Mouse (Mus musculus) left cerebral cortex, postnatal 25 days (tissue): ENCODE measurements around the gene Rnf224. TPM values are rescaled to one million over a fixed set of nuclear protein-coding genes. Genes with fewer than 3 reads are reported as not detected.
"Not testable (repeated sequence)": the region's sequence is repeated elsewhere in the genome, so short reads cannot be mapped to it uniquely, and the experiment has no call there.

Experiments
- DNase-seq, 2 experiments: peaks; one replicate each; pipeline ENCODE4 v3.0.0; 2022; ENCODE audit warnings: low spot score in 2 of 2, mixed read lengths in 1 of 2
- intact Hi-C: fragments of 180-260 bp; cut with DNase I; formaldehyde crosslinking; loops from one replicate; pipeline ENCODE4 v1.15.1; 2025
- total RNA-seq, 2 experiments: library from RNA; stranded (reverse); gene quantifications; 2 replicates each; pipeline ENCODE4 v1.2.3; 2021

The Rnf224 gene
- total RNA-seq, 2 experiments from 2014 or later, result not detected

DNA sequence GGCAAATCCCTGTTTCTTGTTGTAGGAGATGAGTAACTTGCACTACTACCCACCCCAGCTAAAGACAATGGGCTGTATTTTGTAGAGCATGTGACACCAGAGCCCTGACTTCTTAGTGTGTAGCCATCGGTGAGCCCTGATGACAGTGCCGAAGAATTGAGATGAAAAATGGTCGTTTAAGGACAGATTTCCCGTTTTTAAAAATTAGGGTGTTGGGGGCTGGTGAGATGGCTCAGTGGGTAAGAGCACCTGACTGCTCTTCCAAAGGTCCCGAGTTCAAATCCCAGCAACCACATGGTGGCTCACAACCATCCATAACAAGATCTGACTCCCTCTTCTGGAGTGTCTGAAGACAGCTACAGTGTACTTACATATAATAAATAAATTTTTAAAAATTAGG is 20.7 kb upstream of the Rnf224 start:
- DNase-seq, result not testable (repeated sequence)
- intact Hi-C loops, result loop anchor here (5.0 kb wide), 1 partner anchor 65 kb away; no protein-coding TSS in a partner anchor

DNA sequence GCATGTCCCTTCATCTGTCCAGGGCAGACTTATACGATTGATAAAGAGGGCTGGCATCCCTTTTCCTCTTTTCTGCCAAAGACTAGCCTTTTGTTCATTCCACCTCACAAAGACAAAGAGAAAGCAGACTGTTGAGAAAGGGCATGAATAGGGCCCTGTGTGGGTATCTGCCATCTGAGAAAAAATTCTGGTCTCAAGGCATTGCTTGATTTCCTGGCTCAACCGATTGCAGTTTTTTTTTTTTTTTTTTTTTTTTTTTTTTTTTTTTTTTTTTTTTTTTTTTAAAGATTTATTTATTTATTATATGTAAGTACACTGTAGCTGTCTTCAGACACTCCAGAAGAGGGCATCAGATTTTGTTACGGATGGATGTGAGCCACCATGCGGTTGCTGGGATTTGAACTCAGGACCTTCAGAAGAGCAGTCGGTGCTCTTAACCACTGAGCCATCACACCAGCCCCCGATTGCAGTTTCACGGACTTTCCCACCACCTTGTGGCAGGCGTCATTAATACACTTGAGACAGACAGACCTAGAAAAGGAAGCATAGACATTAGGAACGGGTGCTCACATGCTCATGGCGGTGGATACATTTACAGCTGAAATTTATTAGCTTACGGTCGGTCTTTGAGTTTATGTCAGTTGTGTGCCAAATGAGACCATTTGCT is 20.0 kb upstream of the Rnf224 start:
- intact Hi-C loops, result loop anchor here (5.0 kb wide), 1 partner anchor 64 kb away; no protein-coding TSS in a partner anchor
- DNase-seq, result not testable (repeated sequence)

DNA sequence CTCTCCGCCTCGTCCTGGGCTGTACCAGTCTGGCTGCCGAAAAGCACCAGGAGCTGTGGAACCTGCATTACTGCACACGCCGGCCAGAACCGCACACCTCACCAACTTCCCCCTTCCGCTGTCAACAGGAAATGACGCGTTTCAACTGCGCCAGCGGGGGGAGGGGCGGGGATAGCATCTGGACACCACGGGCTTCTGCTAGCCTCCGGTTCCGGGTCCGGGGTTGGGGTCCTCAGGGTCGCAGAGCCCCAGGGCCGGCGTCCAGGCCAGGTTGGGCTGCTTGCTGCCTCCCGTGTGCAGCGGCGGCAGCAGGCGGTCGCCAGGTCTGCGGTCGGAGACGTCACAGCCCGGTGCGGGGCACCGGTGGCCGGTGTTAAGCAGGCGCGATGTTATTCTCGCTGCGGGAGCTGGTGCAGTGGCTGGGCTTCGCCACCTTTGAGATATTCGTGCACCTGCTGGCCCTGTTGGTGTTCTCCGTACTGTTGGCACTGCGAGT is 18.7 kb upstream of the Rnf224 start, which contains the start of gene Tmem203:
Gene Tmem203, plus strand, starts transcription at position 156 of the 496 bp plus-strand sequence.
- intact Hi-C loops, result loop anchor here (2.0 to 5.0 kb wide), 2 partner anchors 31 to 63 kb away; partner anchors contain the start of gene Tubb4b
- DNase-seq, result peak; percentile 83 to 90

DNA sequence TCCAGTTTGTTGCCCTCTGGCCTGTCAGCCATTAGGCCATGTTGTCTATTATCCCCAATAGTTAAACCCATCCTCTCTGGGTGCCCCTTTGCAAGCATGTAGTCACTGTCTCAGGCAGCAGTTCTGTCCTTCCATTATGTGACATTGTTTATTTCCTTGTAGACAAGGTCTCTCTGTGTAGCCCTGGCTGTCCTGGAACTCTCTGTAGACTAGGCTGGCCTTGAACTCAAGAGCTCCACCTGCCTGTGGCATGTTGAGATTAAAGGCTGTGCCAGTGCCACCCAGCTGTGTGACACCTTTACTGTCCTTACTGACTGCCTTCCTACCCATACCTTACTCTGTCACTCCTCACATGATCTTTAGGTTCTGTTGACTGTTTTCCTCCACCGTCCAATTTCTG is 15.7 kb upstream of the Rnf224 start:
- DNase-seq, result no peak
- intact Hi-C loops, result no loop called here

DNA sequence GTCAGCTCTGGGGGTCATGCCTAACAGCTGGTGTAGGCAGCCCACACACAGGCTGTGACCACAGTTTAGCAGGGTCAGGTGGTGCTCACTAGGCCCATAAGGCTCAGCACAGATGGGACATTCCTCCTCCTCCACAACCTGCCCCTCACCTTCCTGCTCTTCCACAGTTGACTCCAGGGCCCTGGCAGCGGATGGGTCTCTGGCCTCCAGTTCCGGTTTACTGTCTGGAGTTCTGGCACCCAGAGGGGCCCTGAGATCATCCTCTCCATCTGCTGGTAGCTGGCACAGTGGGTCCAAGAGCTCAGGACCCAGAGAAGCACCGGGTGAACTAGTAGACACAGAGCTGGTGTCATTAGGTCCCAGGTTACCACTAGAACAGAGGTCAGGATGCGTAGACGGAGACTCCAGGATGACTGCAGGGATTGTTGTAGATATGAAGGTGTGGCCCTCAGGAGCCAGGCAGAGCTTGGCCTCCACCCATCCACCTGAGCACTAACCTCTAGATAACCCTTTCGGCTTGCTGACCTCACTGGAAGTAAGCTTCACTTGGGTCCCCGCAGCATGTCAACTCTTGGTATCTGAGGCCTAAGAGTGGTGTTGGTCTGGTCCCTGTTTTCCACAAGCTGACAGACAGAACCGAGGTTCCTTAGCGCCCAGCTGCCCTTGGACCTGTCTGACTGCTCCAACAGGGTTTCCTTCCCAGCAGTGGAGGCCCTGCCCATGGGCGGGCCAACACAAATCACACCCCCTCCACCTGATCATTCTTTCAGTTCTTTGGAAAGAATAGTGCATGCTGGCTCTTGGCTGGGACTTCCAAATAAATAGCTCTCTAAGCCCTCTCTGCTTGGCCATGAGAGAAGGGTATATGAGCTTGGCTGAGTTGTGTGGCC is 9.8 kb upstream of the Rnf224 start, which contains the start of gene AL732309.1:
Gene AL732309.1, minus strand, starts transcription at position 681 of the 890 bp plus-strand sequence.
- intact Hi-C loops, result no loop called here
- DNase-seq, result no peak

DNA sequence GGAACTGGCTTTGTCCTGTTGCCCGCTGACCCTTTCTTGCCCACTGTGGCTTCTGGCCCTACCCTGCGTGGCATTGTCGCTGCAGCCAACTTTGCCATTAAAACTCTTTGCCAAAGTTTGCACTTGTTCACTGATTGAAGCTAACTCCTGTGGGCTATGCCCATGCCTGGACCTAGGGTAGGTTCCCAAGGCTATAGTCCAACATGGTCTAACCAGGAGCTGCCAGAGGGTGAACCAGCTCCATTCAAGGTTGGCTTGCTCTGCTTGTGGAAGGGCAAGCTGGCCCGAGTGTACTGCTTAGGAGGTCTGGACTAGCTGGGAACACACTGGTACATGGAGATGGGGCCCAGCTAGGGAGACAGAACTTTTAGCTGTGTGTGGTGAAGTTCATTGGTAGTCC is 7.6 kb upstream of the Rnf224 start:
- DNase-seq, result no peak
- intact Hi-C loops, result no loop called here

DNA sequence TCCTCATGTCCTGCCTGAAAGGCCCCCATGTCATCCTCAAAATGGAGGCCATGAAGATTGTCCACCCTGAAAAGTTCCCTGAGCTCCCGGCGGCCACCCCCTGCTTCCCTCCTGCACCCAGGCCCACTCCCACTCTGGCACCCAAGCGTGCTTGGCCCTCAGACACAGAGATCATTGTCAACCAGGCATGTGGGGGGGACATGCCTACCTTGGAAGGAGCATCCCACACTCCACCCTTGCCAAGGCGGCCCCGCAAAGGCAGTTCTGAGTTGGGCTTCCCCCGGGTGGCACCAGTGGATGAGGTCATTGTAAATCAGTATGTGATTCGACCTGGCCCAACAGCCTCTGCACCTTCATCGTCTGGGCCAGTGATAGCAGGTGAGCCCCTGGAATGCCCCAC is 6.8 kb upstream of the Rnf224 start:
- DNase-seq, result no peak

DNA sequence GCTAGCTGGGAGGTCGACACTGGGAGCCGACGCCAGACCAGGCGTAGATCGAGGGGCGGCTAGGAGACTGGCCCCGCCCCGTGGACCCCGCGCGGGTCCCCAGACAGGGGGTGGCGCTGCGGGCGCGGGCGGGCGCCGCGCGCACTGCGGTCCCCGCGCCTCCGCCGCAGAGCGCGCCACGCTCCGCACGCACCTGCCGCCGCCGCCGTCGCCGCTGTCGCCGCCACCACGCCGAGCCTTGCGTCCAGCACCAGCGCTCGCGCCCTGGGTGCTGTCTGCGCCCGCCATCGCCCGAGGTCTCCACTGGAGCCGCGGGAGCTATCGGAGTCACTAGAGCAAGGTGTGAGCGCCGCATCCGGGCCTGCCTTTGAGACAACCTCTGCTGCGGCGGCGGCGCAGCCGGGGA is 5.5 kb upstream of the Rnf224 start, which contains the start of the genes Rnf208 and Cysrt1:
Gene Rnf208, plus strand, starts transcription at position 155 of the 406 bp plus-strand sequence.
Gene Cysrt1, minus strand, starts transcription at position 352 of the 406 bp plus-strand sequence.
- intact Hi-C loops, result no loop called here
- peak; percentile 54 to 55 for DNase-seq

More for the DNA sequence above, 6.8 kb upstream of the Rnf224 start:
- intact Hi-C loops, result no loop called here

DNA sequence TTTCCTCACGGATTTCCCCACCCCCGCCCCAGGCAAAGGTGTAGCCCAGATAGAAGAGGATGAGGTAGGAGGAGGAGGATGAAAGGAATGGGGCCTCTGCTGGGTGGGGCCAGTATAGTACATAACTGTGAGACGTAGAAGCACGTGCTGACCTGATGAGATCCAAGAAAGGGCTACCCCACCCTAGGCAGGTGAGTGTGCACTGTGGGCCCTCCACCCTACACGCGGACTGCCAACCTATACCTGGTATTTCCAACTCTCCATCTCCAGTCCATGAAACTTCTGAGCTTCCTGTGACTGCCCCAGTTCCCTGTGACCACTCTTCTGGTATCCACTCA is 4.8 kb upstream of the Rnf224 start:
- intact Hi-C loops, result no loop called here
- no peak for DNase-seq

DNA sequence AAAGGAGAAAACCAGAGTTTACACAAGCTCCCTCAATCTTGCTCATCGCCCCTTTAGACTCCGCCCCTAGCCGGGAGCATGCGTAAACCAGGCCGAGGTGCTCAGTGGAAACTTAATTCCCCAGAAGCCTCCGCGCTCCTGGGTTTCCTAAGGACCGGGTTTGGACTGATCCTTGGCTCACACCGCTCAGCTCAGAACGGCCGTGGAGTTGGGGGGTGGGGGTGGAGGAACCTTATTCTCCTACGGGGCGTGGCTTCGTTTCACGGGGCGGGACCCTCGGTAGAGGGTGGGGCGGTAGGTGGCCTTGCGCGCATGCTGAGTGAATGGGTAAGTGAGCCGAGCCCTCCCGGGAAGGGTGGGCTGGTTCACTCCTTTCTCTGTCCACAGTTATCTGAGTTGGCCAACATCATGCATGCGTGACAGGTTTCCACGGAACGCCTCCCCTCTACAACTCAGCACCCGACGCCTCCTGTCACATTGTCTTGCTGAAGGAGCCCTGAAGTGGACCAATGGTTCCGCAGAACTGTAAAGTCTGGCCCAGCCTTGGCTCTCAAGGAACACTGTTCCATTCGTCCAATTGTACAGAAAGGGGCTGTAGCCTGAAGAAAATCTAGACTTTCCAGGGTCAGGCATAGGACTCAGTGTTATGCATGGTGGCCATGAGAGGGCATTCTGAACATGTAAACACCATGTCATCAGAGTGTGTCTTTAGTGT is 4.3 kb upstream of the Rnf224 start:
- DNase-seq, result peak; percentile 72 to 85
- intact Hi-C loops, result no loop called here

DNA sequence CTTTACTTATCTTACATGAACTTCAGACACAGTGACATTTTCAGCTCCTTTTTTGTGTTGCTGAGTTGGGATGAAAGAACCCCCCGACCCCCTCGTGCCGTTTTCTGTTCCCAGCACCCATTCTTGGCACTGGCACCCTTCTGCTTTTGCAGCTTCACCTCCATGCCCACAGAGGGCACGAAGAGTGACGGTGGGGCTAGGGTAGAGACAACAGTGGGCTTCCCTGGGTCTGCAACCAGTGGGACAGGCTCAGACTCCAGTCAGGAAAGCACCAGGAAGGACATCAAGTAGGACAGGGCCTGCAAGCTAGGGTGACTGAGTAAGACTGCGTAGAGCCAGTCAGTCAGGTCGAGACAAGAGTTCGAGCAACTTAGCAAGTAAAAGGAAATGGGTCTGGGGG is 3.7 kb upstream of the Rnf224 start:
- intact Hi-C loops, result no loop called here
- no peak for DNase-seq

DNA sequence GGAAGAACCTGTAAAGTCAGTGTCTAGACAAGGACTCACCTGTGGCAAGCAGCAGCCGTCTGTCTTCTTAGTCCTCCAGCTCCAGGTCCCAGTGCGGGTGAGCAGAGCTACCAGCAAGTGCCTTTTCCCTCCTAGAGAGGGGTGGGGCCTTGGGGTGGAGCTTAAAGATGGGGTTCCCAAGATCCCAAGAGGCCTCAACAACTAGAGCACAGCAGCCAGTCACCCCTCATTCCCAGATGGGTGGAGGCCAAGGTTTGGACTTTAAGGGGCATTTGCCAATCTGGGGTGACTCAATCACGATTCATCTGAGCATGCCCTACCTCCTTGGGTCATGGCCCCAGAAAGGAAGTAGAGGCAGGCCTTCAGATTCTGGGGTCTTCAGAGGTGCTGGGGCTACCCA is 3.2 kb upstream of the Rnf224 start:
- DNase-seq, result no peak
- intact Hi-C loops, result no loop called here

DNA sequence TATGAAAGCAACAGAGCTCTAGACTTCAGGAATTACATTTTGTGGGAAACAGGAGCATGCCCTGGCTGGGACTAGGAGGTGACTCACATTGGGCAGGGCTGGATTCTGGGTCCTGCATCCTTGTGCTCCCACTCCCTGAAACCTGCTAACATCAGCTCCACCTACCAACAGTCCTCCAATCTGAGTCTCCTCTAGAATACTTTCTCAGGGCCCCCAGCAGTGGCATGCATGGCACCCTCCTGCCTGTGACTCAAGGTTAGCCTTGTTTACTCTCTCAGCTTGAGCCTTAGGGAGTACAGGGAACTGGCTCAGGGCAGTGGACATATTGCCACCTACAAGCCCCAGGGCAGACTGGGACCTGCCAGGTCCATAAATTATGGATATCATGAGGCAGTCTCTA is 1.5 kb upstream of the Rnf224 start:
- DNase-seq, result no peak
- intact Hi-C loops, result no loop called here

DNA sequence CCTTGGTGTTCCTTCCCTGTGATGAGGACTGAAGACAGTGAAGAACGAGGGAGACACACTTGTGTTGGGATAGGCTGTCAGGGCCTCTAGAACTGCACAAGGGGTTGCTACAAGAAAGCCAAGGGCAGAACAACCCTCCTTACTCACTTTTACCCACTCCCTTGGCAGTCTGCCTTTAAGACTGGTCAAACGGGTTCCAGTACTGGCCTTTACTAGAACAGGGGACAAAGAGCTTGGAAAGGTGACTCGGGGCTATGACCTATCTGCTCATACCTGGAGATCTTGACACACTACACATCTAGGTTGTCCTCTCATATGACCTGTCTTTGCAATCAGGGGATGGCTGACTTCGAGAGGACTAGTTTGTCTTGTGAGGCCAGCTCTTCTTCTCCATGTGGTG is 935 bp upstream of the Rnf224 start:
- DNase-seq, result no peak
- intact Hi-C loops, result no loop called here

DNA sequence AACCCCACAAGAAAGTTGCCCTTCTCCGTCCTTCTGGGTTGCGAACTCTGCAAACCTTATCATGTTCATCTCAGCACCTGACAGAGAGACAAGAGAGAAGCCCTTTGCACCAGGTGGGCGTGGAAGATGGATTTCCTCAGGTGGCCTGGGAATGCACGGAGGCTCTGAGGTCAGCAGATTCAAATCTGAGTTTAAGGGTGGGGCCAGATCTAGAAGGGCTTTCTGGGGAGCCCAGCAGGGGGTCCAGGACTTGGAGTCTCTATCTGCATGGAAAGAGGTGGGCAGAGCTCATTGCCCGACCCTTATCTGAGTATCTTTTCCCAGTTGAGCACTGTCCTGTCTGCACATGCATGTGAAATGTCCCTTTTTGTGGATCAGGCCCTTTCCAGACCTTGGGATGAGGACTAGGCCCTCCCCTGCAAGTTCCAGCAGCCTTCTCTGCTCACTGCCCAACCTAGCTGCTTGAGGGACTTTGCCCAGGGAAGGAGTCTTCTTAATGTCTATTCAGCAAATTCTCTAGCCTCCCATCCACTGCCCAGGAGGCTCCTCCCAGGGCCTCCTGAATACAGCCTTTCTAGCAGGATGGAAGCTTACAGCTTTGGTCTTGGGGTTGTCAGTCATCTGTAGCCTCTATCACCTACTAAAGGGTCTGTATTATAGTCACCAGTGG is 1.9 kb downstream of the Rnf224 start:
- intact Hi-C loops, result no loop called here
- no peak for DNase-seq

DNA sequence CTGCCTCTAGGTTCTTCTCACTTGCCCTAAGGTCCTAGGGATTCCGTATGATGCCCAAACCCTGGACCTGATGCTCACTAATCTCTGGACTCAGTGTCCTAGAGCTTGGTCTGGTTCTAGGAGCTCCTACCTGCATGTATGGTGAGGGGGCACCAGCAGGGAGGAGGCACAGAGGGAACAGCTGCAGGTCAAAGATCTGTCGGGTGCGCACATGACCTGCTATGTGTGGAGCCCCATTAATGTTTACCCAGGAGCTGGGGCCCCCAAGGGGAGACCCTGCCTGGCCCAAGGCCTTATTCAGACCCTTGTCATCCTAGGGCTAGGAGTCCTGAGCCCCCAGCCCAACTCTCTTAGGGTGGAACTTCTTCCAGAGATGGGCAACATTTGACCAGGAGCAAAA is 2.5 kb downstream of the Rnf224 start, which contains the start of gene Slc34a3:
Gene Slc34a3, minus strand, starts transcription at position 315 of the 400 bp plus-strand sequence.
- intact Hi-C loops, result no loop called here
- no peak for DNase-seq

DNA sequence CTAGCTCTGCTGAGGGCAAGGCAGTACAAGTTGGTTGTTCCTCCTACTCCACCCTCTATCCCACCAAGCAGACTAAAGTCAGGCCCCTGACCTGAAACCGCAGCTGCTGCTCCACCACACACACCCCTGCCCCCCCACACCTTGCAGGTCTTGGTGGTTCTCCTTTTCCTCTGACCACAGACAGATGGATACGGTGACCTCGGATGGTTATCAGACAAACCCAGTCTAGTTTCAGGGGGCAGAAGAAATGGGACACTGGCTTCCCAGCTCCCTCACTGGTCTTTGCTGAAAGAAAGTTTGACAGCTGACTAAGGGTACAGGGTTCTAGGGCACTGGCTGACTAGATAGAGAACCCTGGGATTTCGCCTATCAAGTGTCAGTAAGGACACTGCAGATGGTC is 3.2 kb downstream of the Rnf224 start:
- intact Hi-C loops, result no loop called here

DNA sequence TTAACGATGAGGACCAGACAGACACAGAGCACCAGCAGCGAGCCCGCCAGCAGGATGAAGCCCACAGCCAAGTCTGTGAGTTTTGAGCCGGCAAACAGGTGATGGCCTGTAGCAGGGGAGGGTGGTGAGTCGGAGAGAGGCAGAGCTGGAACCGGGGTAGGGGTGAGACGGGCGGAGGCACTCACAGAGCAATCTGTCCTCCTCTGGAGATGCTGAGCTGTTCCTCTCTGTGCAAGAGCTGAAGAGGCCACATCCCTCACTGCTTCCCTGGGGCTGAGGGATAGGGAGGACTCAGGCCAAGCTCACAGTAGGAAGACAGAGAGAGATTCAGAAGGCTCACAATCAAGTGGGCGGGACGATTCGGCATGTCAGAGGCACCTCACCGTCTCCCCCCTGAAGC is 5.5 kb downstream of the Rnf224 start:
- intact Hi-C loops, result no loop called here
- no peak for DNase-seq

More for the DNA sequence above, 3.2 kb downstream of the Rnf224 start:
- no peak for DNase-seq

DNA sequence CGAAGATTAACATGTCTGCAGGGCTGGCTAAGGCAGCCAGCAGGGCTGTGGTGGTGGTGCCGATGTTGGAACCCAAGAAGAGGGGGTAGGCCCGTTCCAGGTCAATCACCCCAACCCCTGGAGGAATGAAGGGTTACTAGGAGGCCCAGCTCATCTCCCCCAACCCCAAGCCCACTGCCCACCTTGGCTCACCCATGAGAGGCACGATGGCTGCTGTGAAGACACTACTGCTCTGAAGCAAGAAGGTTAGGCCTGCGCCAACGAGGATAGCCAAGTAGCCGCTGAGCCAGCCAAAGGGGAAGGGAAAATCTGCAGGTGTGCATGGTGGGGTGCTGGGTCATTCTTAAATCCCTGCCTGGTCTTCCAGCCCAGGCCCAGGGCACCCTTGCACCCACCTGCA is 6.0 kb downstream of the Rnf224 start:
- intact Hi-C loops, result no loop called here
- no peak for DNase-seq
